Mouse (Mus musculus): ENCODE measurements around the gene Cmip.

Cmip gene

DNA sequence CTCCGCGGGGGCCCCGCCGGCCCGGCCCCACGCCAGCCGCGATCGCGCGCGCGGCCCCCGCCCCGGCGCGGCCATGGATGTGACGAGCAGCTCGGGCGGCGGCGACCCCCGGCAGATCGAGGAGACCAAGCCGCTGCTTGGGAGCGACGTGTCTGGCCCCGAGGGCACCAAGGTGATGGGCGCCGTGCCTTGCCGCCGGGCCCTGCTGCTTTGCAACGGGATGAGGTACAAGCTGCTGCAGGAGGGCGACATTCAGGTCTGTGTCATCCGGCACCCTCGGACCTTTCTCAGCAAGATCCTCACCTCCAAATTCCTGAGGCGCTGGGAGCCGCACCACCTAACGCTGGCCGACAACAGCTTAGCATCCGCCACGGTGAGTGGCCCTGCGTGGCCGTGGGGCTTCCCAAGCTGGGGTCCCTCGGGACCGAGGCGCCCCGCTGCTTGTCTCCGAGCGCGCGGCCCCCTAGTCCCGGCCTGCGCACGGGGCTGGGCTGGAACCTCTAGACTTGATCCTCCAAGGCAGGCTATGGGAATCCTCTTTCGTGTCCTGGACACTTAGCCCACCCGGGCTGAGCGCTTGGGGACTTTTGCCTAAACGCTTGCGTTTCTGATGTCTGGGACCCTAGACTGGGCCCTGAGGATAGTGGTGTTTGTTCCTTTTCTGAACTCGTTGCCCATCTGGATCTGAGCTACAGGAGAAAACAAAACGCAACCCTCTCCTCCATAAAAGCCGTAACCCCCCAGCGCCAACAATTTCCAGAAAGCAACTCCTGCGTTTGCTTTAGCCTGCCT is at the start of gene Cmip:
Cmip (plus strand) TSS at position 36 of the 792 bp plus-strand sequence.
- in situ Hi-C loops (cut with MboI, MseI), result no loop called here

- in situ Hi-C loops (cut with MboI, MseI), result no loop called here
These were observed 47.7 kb upstream of the Cmip start for GRCm38 (mm10) chr8:117209150-117209549.

GRCm38 (mm10) chr8:117212100-117212499 is 44.8 kb upstream of the Cmip start:
- in situ Hi-C loops (cut with MboI, MseI), result no loop called here

GRCm38 (mm10) chr8:117217724-117218123 is 39.1 kb upstream of the Cmip start:
- in situ Hi-C loops (cut with MboI, MseI), result no loop called here

GRCm38 (mm10) chr8:117222396-117222795 is 34.5 kb upstream of the Cmip start:
- in situ Hi-C loops (cut with MboI, MseI), result no loop called here

DNA sequence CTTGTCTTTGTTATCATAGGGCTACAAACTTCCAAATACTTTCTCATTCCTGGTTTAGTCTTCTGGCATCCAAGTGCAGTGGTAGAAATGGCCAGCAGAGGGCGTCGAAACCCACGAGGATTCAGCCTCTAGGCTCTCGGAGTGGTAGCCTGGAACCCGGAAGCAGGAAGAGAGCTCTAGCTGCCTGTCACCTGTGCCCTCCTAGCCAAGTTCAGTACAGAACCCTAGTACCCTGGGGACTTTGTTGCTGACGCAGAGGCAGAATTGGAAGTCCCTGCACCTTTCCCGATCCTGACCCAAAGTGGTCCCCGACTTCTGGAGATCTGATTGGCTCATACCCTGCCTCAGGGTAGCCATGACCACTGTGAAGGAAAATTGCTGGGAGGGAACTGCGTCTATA is 32.2 kb upstream of the Cmip start:
- in situ Hi-C loops (cut with MboI, MseI), result no loop called here

GRCm38 (mm10) chr8:117226306-117226705 is 30.6 kb upstream of the Cmip start:
- in situ Hi-C loops (cut with MboI, MseI), result no loop called here

DNA sequence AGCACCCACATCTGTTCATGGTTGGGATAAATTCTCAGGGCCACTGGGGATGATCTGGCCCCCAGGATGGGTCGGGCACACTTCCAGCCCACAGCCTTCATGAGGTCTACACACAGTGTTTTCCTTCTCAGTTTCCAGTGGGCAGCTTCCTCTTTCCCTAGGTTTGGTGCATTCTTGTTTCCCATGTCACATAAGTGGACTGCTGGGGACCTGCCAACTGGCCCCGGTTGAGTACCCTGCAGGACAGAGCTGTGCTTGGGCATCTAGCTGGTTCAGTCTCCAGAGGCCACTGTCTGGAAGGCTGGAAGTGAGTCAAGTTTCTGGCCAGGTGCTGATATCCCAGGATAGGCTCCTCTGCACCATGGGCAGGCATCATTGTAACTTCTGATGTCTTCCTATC is 29.5 kb upstream of the Cmip start:
- in situ Hi-C loops (cut with MboI, MseI), result no loop called here

- in situ Hi-C loops (cut with MboI, MseI), result loop anchor here (10.0 kb wide), 1 partner anchor 242 kb away; no protein-coding TSS in a partner anchor
These were observed 23.7 kb upstream of the Cmip start for GRCm38 (mm10) chr8:117233199-117233598.

GRCm38 (mm10) chr8:117236531-117236930 is 20.3 kb upstream of the Cmip start:
- in situ Hi-C loops (cut with MboI, MseI), result loop anchor here (10.0 kb wide), 1 partner anchor 238 kb away; no protein-coding TSS in a partner anchor

- in situ Hi-C loops (cut with MboI, MseI), result no loop called here
These were observed 16.5 kb upstream of the Cmip start for GRCm38 (mm10) chr8:117240326-117240725.

GRCm38 (mm10) chr8:117240841-117241494 is 15.9 kb upstream of the Cmip start:
- in situ Hi-C loops (cut with MboI, MseI), result no loop called here

DNA sequence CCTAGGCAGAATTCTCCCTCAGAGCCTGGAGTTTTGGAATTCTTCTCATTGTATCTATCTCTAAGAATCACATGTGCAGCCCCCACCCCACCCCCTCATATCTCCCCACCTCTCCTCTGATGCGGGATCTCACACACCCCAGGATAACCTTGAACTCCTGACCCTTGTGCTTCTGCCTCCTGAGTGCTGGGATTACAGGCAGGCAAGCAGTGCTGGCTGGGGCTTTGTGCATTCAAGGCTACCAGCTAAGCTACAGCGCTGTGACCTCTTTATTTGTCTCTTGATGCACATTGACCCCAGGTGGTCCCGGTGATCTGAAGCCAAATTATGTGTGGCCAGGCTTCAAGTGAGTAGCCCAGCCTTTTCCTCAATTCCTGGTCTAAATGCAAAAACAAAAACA is 15.0 kb upstream of the Cmip start:
- in situ Hi-C loops (cut with MboI, MseI), result no loop called here

DNA sequence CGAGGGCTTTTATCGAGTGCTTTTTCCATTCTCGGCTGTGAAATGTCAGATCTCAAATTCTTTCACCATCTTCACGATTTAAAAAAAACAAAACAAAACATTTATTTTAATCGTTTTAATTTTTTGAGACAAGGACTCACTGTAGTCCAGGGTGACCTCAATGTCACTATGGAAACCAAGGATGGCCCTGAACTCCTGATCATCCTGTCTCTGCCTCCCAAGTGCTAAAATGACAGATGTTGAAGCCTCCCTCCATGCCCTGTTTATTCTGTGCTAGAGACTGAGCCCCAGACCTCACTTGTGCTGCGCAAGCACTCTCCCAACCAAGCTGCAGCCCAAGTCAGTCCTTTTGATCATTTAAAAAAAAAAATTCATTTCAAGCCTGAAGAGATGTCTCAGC is 14.6 kb upstream of the Cmip start:
- in situ Hi-C loops (cut with MboI, MseI), result no loop called here

DNA sequence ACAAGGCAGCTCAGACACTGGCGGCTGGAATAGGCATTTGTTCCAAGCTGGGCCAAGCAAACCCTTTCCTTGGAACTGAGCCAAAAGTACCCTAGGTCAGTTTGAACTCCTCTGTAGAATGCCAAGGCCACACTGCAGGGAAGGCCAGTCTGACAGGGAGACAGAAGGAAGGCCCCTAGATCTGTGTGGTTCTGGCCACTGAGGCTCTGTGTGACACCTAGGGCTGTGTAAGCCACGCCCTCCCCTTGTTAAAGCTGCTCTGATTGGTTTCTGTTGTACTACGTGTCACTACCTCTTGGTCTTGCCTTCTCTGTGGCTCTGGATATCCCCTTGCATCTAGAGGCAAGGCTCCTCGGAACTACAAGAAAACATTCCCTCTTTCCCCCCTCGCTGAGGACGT is 12.3 kb upstream of the Cmip start:
- in situ Hi-C loops (cut with MboI, MseI), result no loop called here

DNA sequence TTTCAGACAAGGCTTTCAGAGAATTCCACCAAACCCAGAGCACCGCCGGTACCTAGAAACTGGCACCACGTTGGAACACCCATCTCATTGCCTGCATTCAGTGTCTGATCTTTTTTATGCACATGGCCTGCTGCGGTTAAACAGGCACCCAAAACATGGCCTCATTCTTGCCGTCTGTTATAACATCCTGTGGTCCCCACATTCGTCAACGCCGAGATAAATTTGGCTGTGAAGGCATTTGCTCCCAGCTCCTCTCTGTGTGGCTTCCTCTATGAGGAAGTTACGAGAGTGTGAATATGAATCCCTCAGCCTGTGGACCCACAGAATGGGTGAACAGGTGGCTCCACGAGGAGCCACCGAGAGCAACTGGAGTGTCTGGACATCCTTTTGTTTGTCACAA is 8.5 kb upstream of the Cmip start:
- in situ Hi-C loops (cut with MboI, MseI), result no loop called here

- in situ Hi-C loops (cut with MboI, MseI), result no loop called here
These were observed 5.7 kb upstream of the Cmip start for GRCm38 (mm10) chr8:117251086-117251681.

DNA sequence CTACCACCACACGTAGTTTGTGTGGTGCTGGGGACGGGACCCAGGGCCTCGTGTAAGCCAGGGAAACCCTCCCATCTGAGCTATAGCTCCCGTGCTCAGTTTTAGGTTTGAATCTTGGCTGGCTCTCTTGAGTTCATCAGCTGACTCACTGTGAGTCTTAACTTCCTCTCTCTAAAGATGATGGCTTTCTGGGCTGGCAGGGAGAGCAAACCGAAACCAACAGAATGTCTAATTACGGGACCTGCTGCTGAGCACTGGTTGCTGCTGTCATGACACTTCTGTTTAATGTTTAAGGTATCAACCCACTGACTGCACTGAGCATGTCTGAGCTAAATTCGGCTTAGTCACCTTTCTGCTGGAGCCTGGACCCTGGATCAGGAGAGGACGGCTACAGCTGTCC is 4.2 kb upstream of the Cmip start:
- in situ Hi-C loops (cut with MboI, MseI), result no loop called here

GRCm38 (mm10) chr8:117253390-117254269 is 3.2 kb upstream of the Cmip start:
- in situ Hi-C loops (cut with MboI, MseI), result no loop called here

- in situ Hi-C loops (cut with MboI, MseI), result no loop called here
These were observed 2.4 kb upstream of the Cmip start for GRCm38 (mm10) chr8:117254496-117254895.

DNA sequence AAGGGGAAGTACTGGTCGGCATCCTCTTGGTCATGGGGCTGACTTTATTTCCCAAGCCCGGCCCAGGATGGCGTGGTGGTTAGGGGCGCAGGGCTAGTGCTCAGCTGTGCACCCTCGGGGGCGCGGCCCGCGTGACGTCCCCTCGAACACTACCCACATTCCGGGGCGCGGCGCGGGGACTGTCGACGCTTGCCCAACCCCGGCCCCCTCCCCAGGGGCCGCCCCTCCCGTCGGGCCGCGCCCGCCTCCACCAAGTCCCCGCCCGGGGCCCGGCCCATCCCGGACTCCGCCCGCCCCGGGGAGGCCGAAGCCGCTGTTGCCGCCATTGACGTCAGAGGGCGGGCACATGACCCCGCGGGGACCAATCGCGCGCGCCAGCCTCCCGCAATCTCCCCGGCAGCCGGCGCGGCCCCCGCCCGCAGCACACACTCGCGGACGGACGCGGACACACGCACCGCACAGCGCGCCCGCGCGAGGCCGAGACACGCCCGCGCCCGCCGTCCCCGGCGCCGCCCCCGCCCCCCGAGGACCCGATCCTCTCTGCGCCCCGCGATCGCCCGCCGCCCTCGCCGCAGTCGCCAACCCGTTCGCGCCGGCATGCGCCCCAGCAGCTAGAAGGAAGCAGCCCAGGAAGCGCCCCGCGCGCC is 449 bp upstream of the Cmip start:
- in situ Hi-C loops (cut with MboI, MseI), result no loop called here

Data from regulatory T cell (primary cell).